In genomic region chrX:73659575-73660283, GRCm38 (mm10) we compare ENCODE assay signal across 8 mouse cellular contexts. TPM values are rescaled to one million over a fixed set of nuclear protein-coding genes. Genes with fewer than 3 reads are reported as not detected.
DNase-seq lines count a peak whose midpoint lies in the region; ATAC-seq and TF ChIP-seq lines count a peak whose summit lies in the region.

Gene Pnck, minus strand, starts transcription at chrX:73660117.

- H3K27ac ChIP-seq in kidney, adult 2 months (ENCODE audit: insufficient read depth, low read depth, low read length) = no peak within 1 kb of the TSS
- no peak within 1 kb of the TSS for H3K27ac ChIP-seq in ES-E14 (ENCODE audit: insufficient read depth, low read depth, low read length, poor library complexity, severe bottlenecking)
- peak within 1 kb of the TSS; percentile 80 for H3K27ac ChIP-seq in hindbrain, postnatal 0 days
- no peak within 1 kb of the TSS for H3K27ac ChIP-seq in liver, embryonic 15.5 days (replicated peaks)

- no peak for TF ChIP-seq CTCF in kidney, adult 2 months (conservative IDR thresholded peaks at IDR 0.05; ENCODE audit: insufficient read depth, insufficient read length, low read depth, low read length)
- TF ChIP-seq CTCF in hindbrain, postnatal 0 days (IDR thresholded peaks at IDR 0.05; ENCODE audit: low read depth) = no peak

- H3K9ac ChIP-seq in ES-E14 (ENCODE audit: insufficient read depth, low read depth, low read length, poor library complexity, severe bottlenecking) = peak within 1 kb of the TSS; percentile 33
- peak within 1 kb of the TSS; percentile 67 for H3K9ac ChIP-seq in hindbrain, postnatal 0 days (replicated peaks; ENCODE audit: low read length)
- H3K9ac ChIP-seq in liver, embryonic 15.5 days = no peak within 1 kb of the TSS

- peak; percentile 73 for ATAC-seq in hindbrain, postnatal 0 days
- peak; percentile 7; the same call in 1 of the 2 replicates for ATAC-seq in liver, embryonic 15.5 days (ENCODE audit: insufficient read depth)
- ATAC-seq in activated CD4-positive, CD25-positive, alpha-beta regulatory T cell, adult 4 months = no peak

- no peaks in the 10 kb centered on the region for H3K9me3 ChIP-seq in ES-E14 (ENCODE audit: control insufficient read depth, insufficient read depth, low read depth, low read length)
- H3K9me3 ChIP-seq in hindbrain, postnatal 0 days (ENCODE audit: low read length) = no peaks in the 10 kb centered on the region
- H3K9me3 ChIP-seq in liver, embryonic 15.5 days (replicated peaks) = no peaks in the 10 kb centered on the region

- H3K4me2 ChIP-seq in hindbrain, postnatal 0 days (ENCODE audit: low read depth, low read length) = peak within 1 kb of the TSS; percentile 60
- H3K4me2 ChIP-seq in liver, embryonic 15.5 days = peak within 1 kb of the TSS; percentile 60

- H3K4me1 ChIP-seq in kidney, adult 2 months (ENCODE audit: control insufficient read depth, insufficient read depth, low read length) = no peaks in the 10 kb centered on the region
- H3K4me1 ChIP-seq in ES-E14 (ENCODE audit: control insufficient read depth in 2 of 2, insufficient read depth in 2 of 2, low read length in 2 of 2, poor library complexity in 1 of 2) = peaks cover 0 to 7% of the 10 kb centered on the region in 2 experiments; a peak in 1 of 4 replicates
- no peaks in the 10 kb centered on the region for H3K4me1 ChIP-seq in hindbrain, postnatal 0 days (ENCODE audit: insufficient read depth, low read length)
- H3K4me1 ChIP-seq in liver, embryonic 15.5 days (replicated peaks) = no peaks in the 10 kb centered on the region

- 5% methylated on average over 47 of the region's 57 CpGs for WGBS in kidney, adult 2 months
- WGBS in hindbrain, postnatal 0 days = 37% methylated on average over 40 of the region's 57 CpGs
- WGBS in liver, embryonic 15.5 days (ENCODE audit: insufficient replicate concordance) = 13% methylated on average over 57 of the region's 57 CpGs

- DNase-seq in kidney, adult 2 months = no peak
- no peak for DNase-seq in kidney, postnatal 36 days
- DNase-seq in ES-E14 (ENCODE audit: low read depth, low spot score) = no peak
- peak; percentile 54 for DNase-seq in embryo, embryonic 11 days
- peak; percentile 70 for DNase-seq in hindbrain, postnatal 0 days (ENCODE audit: low spot score)
- peak; percentile 27 for DNase-seq in thymus, postnatal 25 days

- H3K4me3 ChIP-seq in kidney, adult 2 months (ENCODE audit: insufficient read depth, low read depth, low read length) = peak within 1 kb of the TSS; percentile 29; the same call in 1 of the 2 replicates
- peak within 1 kb of the TSS; percentile 56 to 69 for H3K4me3 ChIP-seq in ES-E14 (ENCODE audit: insufficient read depth in 1 of 2, low read depth in 1 of 2, low read length in 2 of 2, poor library complexity in 1 of 2, severe bottlenecking in 1 of 2)
- H3K4me3 ChIP-seq in hindbrain, postnatal 0 days (ENCODE audit: low read length) = peak within 1 kb of the TSS; percentile 46
- H3K4me3 ChIP-seq in liver, embryonic 15.5 days (replicated peaks) = peak within 1 kb of the TSS; percentile 38

- H3K36me3 ChIP-seq in kidney, adult 2 months (ENCODE audit: control insufficient read depth, insufficient read depth, low read length) = no peaks in the 10 kb centered on the region
- no peaks in the 10 kb centered on the region for H3K36me3 ChIP-seq in ES-E14 (ENCODE audit: control insufficient read depth, insufficient read depth, low read length, poor library complexity, severe bottlenecking)
- H3K36me3 ChIP-seq in hindbrain, postnatal 0 days (ENCODE audit: insufficient read depth, low read length) = no peaks in the 10 kb centered on the region
- no peaks in the 10 kb centered on the region for H3K36me3 ChIP-seq in liver, embryonic 15.5 days (replicated peaks)

- no peaks in the 10 kb centered on the region for H3K27me3 ChIP-seq in kidney, adult 2 months (replicated peaks; ENCODE audit: control insufficient read depth, insufficient read depth, low read length)
- no peaks in the 10 kb centered on the region for H3K27me3 ChIP-seq in hindbrain, postnatal 0 days (ENCODE audit: insufficient read depth, low read length)
- peaks cover 19% of the 10 kb centered on the region for H3K27me3 ChIP-seq in liver, embryonic 15.5 days

- in situ Hi-C loops in ES-E14 (cut with MboI; ENCODE audit: low sequenced_read_pairs in 2 of 2, unreplicated experiment in 2 of 2) = loop anchor here in 1 of 2 experiments (10.0 to 25.0 kb wide), 2 partner anchors 85 to 622 kb away; partner anchors contain the start of gene Pnma5

- TF ChIP-seq POLR2A in kidney, adult 2 months (IDR thresholded peaks at IDR 0.05; ENCODE audit: low read depth, low read length) = no peak

TF ChIP-seq in ES-E14, 5 proteins besides CTCF, POLR2A, EP300 and RAD21:
- TF ChIP-seq ZNF384 (IDR thresholded peaks at IDR 0.05; ENCODE audit: low read depth, low read length) (no peak), MAFK (IDR thresholded peaks at IDR 0.05; ENCODE audit: insufficient read depth, low read depth, low read length) (no peak), HCFC1 (IDR thresholded peaks at IDR 0.05; ENCODE audit: borderline replicate concordance, insufficient read depth, low read length) (no peak), ZC3H11A (IDR thresholded peaks at IDR 0.05; ENCODE audit: borderline replicate concordance, low read depth, low read length) (no peak), CHD2 (IDR thresholded peaks at IDR 0.05; ENCODE audit: low read depth, low read length) (no peak)
TF ChIP-seq in ES-E14: peak in this region for 0.

RNA-seq across cellular contexts. Expression of gene Pnck, which starts in this region (rescaled TPM):
- polyA plus RNA-seq in kidney, adult 2 months (2012; rRNA removed) = 1.3 and 2.3 TPM in 2 replicates
- 2.0 and 4.9 TPM in 2 replicates for total RNA-seq in ES-E14 (2012; rRNA removed)
- 109 and 116 TPM in 2 replicates for total RNA-seq in hindbrain, postnatal 0 days (2014; rRNA removed)
- 145 and 149 TPM in 2 replicates for polyA plus RNA-seq in hindbrain, postnatal 0 days (2015; fragmentation: Nextera tagmentation; extraction: Ambion mirVana)
- polyA plus RNA-seq in liver, embryonic 15.5 days (2015; fragmentation: Nextera tagmentation; extraction: Ambion mirVana) = 0.94 and 1.1 TPM in 2 replicates
- polyA plus RNA-seq in activated CD4-positive, CD25-positive, alpha-beta regulatory T cell, adult 4 months (2017; shearing (Covaris generic)) = 1 to 10 TPM in 1 of 2 experiments, not detected in 1; 1.8 TPM

Comparison
In these comparisons a context has a peak if more than half of its experiments do, and no peak if none do; other contexts are left out.
1. RNA of gene Pnck (total RNA-seq): 109 to 116 TPM in hindbrain, postnatal 0 days; 2.0 to 4.9 TPM in ES-E14; every median in the first group is over 10 times any median in the second.
2. RNA of gene Pnck (polyA plus RNA-seq): 145 to 149 TPM in hindbrain, postnatal 0 days; 1.8 TPM in activated CD4-positive, CD25-positive, alpha-beta regulatory T cell, adult 4 months, 1.3 to 2.3 TPM in kidney, adult 2 months and 0.94 to 1.1 TPM in liver, embryonic 15.5 days; every median in the first group is over 10 times any median in the second.
3. DNase-seq: peak in embryo, embryonic 11 days (single experiment), hindbrain, postnatal 0 days (single experiment) and thymus, postnatal 25 days (single experiment); none in kidney, adult 2 months (single experiment), kidney, postnatal 36 days (0 of 2) and ES-E14 (single experiment).
4. Peak in every context shown above with its lines, with median percentiles within 50 percentile points of each other: H3K4me3 ChIP-seq.